In the genomic region with DNA sequence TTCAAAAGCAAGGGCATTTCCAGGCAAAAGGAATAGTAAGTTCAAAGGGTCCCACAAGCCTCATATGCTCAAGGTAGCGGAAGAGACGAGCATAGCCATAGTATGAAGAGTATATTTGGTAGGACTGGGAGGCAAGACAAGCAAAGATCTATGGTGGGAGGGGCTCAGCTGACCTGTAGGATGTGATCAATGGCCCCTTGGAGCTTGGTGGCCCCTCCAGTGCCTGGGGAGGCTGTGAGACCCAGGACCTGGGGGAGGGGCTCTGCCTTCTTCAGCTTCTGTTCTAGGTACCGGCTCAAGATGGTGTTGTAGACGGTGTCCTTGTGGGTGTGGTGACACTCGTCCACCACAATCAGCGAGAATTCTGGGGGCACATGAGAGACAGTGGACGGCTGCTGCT, we compare ENCODE assay signal across 9 mouse cellular contexts. TPM values are rescaled to one million over a fixed set of nuclear protein-coding genes. Genes with fewer than 3 reads are reported as not detected.
DNase-seq lines count a peak whose midpoint lies in the region; ATAC-seq lines count a peak whose summit lies in the region.
"Had no signal": no experiment of that assay in that cellular context is flagged by ENCODE, and none has a peak within 500 bp of the region (broad histone marks: within the 10 kb centered on the region; RNA-seq: fewer than 3 reads in every experiment).

No protein-coding gene starts in this region.

- no peak overlapping the region for H3K9ac ChIP-seq in hindbrain, embryonic 11.5 days (ENCODE audit: low read depth, low read length)
- H3K9ac ChIP-seq in embryonic facial prominence, embryonic 12.5 days: no peak overlapping the region
- no peak overlapping the region for H3K9ac ChIP-seq in limb, embryonic 15.5 days

- DNase-seq in hindbrain, embryonic 10.5 days (ENCODE audit: low spot score): no peak
- no peak for DNase-seq in hindbrain, embryonic 11.5 days (ENCODE audit: low spot score)
- peak; percentile 34 for DNase-seq in 416B (ENCODE audit: low read depth)
- no peak for DNase-seq in adrenal gland, adult 18-20 months (ENCODE audit: low spot score in 2 of 2)
- no peak for DNase-seq in frontal cortex, postnatal 10 days (ENCODE audit: low spot score in 2 of 2)
- no peak for DNase-seq in ovary, postnatal 10 days (ENCODE audit: low spot score)

- H3K27ac ChIP-seq in hindbrain, embryonic 10.5 days: no peak overlapping the region
- H3K27ac ChIP-seq in hindbrain, embryonic 11.5 days (ENCODE audit: low read depth, low read length): no peak overlapping the region
- H3K27ac ChIP-seq in embryonic facial prominence, embryonic 12.5 days: no peak overlapping the region
- H3K27ac ChIP-seq in limb, embryonic 15.5 days: no peak overlapping the region

- peaks cover 20% of the 10 kb centered on the region for H3K4me1 ChIP-seq in hindbrain, embryonic 10.5 days (replicated peaks)
- H3K4me1 ChIP-seq in hindbrain, embryonic 11.5 days (replicated peaks; ENCODE audit: control insufficient read depth, insufficient read depth, low read length): no peaks in the 10 kb centered on the region
- no peaks in the 10 kb centered on the region for H3K4me1 ChIP-seq in embryonic facial prominence, embryonic 12.5 days
- H3K4me1 ChIP-seq in limb, embryonic 15.5 days: peaks cover 26% of the 10 kb centered on the region

- no peak overlapping the region for H3K4me2 ChIP-seq in hindbrain, embryonic 11.5 days (replicated peaks; ENCODE audit: low read depth, low read length)
- peak overlapping the region; percentile 27; the same call in 1 of the 2 replicates for H3K4me2 ChIP-seq in embryonic facial prominence, embryonic 12.5 days (replicated peaks)
- H3K4me2 ChIP-seq in limb, embryonic 15.5 days: peak overlapping the region; percentile 37

- H3K27me3 ChIP-seq in hindbrain, embryonic 10.5 days (ENCODE audit: insufficient read depth, poor library complexity, severe bottlenecking): peaks cover 11% of the 10 kb centered on the region; the same call in 1 of the 2 replicates
- H3K27me3 ChIP-seq in hindbrain, embryonic 11.5 days (ENCODE audit: control insufficient read depth, insufficient read depth, low read length): no peaks in the 10 kb centered on the region
- 0 out of 2 replicates have a peak, but pooled peaks cover 6% of the 10 kb centered on the region for H3K27me3 ChIP-seq in embryonic facial prominence, embryonic 12.5 days
- H3K27me3 ChIP-seq in limb, embryonic 15.5 days: no peaks in the 10 kb centered on the region

- peaks cover 37% of the 10 kb centered on the region for H3K36me3 ChIP-seq in hindbrain, embryonic 10.5 days
- H3K36me3 ChIP-seq in hindbrain, embryonic 11.5 days (ENCODE audit: control insufficient read depth, insufficient read depth, low read length): peaks cover 3% of the 10 kb centered on the region; the same call in 1 of the 2 replicates
- peaks cover 36% of the 10 kb centered on the region for H3K36me3 ChIP-seq in embryonic facial prominence, embryonic 12.5 days
- H3K36me3 ChIP-seq in limb, embryonic 15.5 days: peaks cover 37% of the 10 kb centered on the region

- H3K4me3 ChIP-seq in hindbrain, embryonic 10.5 days: peak overlapping the region; percentile 9; the same call in 1 of the 2 replicates
- H3K4me3 ChIP-seq in hindbrain, embryonic 11.5 days (ENCODE audit: low read depth, low read length): no peak overlapping the region
- no peak overlapping the region for H3K4me3 ChIP-seq in embryonic facial prominence, embryonic 12.5 days
- H3K4me3 ChIP-seq in limb, embryonic 15.5 days: no peak overlapping the region

- 44% methylated on average over 7 of the region's 7 CpGs for WGBS in hindbrain, embryonic 10.5 days
- WGBS in hindbrain, embryonic 11.5 days: 43% methylated on average over 7 of the region's 7 CpGs
- 45% methylated on average over 7 of the region's 7 CpGs for WGBS in embryonic facial prominence, embryonic 12.5 days
- WGBS in limb, embryonic 15.5 days: 43% methylated on average over 7 of the region's 7 CpGs

- no peak for ATAC-seq in hindbrain, embryonic 11.5 days (ENCODE audit: low FRiP score)
- no peak for ATAC-seq in embryonic facial prominence, embryonic 12.5 days (ENCODE audit: insufficient number of reproducible peaks, insufficient read depth, low FRiP score, low TSS enrichment)
- no peak for ATAC-seq in limb, embryonic 15.5 days (ENCODE audit: insufficient number of reproducible peaks, low FRiP score, low TSS enrichment, low read depth)

- no peaks in the 10 kb centered on the region for H3K9me3 ChIP-seq in hindbrain, embryonic 10.5 days
- no peaks in the 10 kb centered on the region for H3K9me3 ChIP-seq in hindbrain, embryonic 11.5 days (ENCODE audit: control insufficient read depth, low read length)
- no peaks in the 10 kb centered on the region for H3K9me3 ChIP-seq in embryonic facial prominence, embryonic 12.5 days
- H3K9me3 ChIP-seq in limb, embryonic 15.5 days: no peaks in the 10 kb centered on the region

RNA-seq across cellular contexts. Expression of gene Dhx58, which starts 1.2 kb away (rescaled TPM):
- polyA plus RNA-seq in hindbrain, embryonic 10.5 days (2016; fragmentation: Nextera tagmentation; extraction: Ambion mirVana): 1.9 and 2.9 TPM in 2 replicates
- polyA plus RNA-seq in hindbrain, embryonic 11.5 days (2014; fragmentation: Nextera tagmentation; extraction: Ambion mirVana): 1.8 and 1.9 TPM in 2 replicates
- polyA plus RNA-seq in embryonic facial prominence, embryonic 12.5 days (2016; fragmentation: Nextera tagmentation; extraction: Ambion mirVana): 2.6 and 3.3 TPM in 2 replicates
- 2.9 and 3.6 TPM in 2 replicates for polyA plus RNA-seq in limb, embryonic 15.5 days (2015; fragmentation: Nextera tagmentation; extraction: Ambion mirVana)
- total RNA-seq in adrenal gland, adult 18-20 months (2021): 10 to 100 TPM; 33.1 to 33.4 TPM

RNA-seq across cellular contexts. Expression of gene Kat2a, which starts 9.4 kb away (rescaled TPM):
- polyA plus RNA-seq in hindbrain, embryonic 10.5 days (2016; fragmentation: Nextera tagmentation; extraction: Ambion mirVana): 70.8 and 71.3 TPM in 2 replicates
- 47.2 and 50.3 TPM in 2 replicates for polyA plus RNA-seq in hindbrain, embryonic 11.5 days (2014; fragmentation: Nextera tagmentation; extraction: Ambion mirVana)
- polyA plus RNA-seq in embryonic facial prominence, embryonic 12.5 days (2016; fragmentation: Nextera tagmentation; extraction: Ambion mirVana): 71.2 and 72.4 TPM in 2 replicates
- 48.2 and 50.4 TPM in 2 replicates for polyA plus RNA-seq in limb, embryonic 15.5 days (2015; fragmentation: Nextera tagmentation; extraction: Ambion mirVana)
- total RNA-seq in adrenal gland, adult 18-20 months (2021): 10 to 100 TPM; 32.0 to 43.8 TPM

RNA-seq across cellular contexts. Expression of gene Zfp385c, which starts 10.7 kb away (rescaled TPM):
- polyA plus RNA-seq in hindbrain, embryonic 10.5 days (2016; fragmentation: Nextera tagmentation; extraction: Ambion mirVana): 0.26 and 0.68 TPM in 2 replicates
- 0.08 and 0.71 TPM in 2 replicates for polyA plus RNA-seq in hindbrain, embryonic 11.5 days (2014; fragmentation: Nextera tagmentation; extraction: Ambion mirVana)
- polyA plus RNA-seq in embryonic facial prominence, embryonic 12.5 days (2016; fragmentation: Nextera tagmentation; extraction: Ambion mirVana): 1.5 and 2.6 TPM in 2 replicates
- polyA plus RNA-seq in limb, embryonic 15.5 days (2015; fragmentation: Nextera tagmentation; extraction: Ambion mirVana): 1.4 and 1.8 TPM in 2 replicates
- total RNA-seq in adrenal gland, adult 18-20 months (2021): under 1 TPM; 0.10 to 0.16 TPM

RNA-seq across cellular contexts. Expression of gene Hspb9, which starts 10.7 kb away (rescaled TPM):
- polyA plus RNA-seq in hindbrain, embryonic 10.5 days (2016; fragmentation: Nextera tagmentation; extraction: Ambion mirVana): 0.25 and 0.35 TPM in 2 replicates
- polyA plus RNA-seq in hindbrain, embryonic 11.5 days (2014; fragmentation: Nextera tagmentation; extraction: Ambion mirVana): 0.50 and 0.82 TPM in 2 replicates
- polyA plus RNA-seq in embryonic facial prominence, embryonic 12.5 days (2016; fragmentation: Nextera tagmentation; extraction: Ambion mirVana): 0.33 TPM in 1 of 2 replicates, not detected in the other
- polyA plus RNA-seq in limb, embryonic 15.5 days (2015; fragmentation: Nextera tagmentation; extraction: Ambion mirVana): 0.32 and 0.57 TPM in 2 replicates
- total RNA-seq in adrenal gland, adult 18-20 months (2021): not detected
- total RNA-seq: left cerebral cortex, adult 18-20 months had no signal

RNA-seq across cellular contexts. Expression of gene Rab5c, which starts 35.1 kb away (rescaled TPM):
- polyA plus RNA-seq in hindbrain, embryonic 10.5 days (2016; fragmentation: Nextera tagmentation; extraction: Ambion mirVana): 16.8 and 37.2 TPM in 2 replicates
- polyA plus RNA-seq in hindbrain, embryonic 11.5 days (2014; fragmentation: Nextera tagmentation; extraction: Ambion mirVana): 76.6 and 87.5 TPM in 2 replicates
- 18.9 and 26.1 TPM in 2 replicates for polyA plus RNA-seq in embryonic facial prominence, embryonic 12.5 days (2016; fragmentation: Nextera tagmentation; extraction: Ambion mirVana)
- polyA plus RNA-seq in limb, embryonic 15.5 days (2015; fragmentation: Nextera tagmentation; extraction: Ambion mirVana): 19.7 and 30.8 TPM in 2 replicates
- 100 to 1,000 TPM; 189 TPM for total RNA-seq in adrenal gland, adult 18-20 months (2021)
